ENCODE assay signal across 32 mouse cellular contexts in genomic region chr8:109979339-109979738, GRCm38 (mm10). TPM values are rescaled to one million over a fixed set of nuclear protein-coding genes. Genes with fewer than 3 reads are reported as not detected.
DNase-seq lines count a peak whose midpoint lies in the region; ATAC-seq and TF ChIP-seq lines count a peak whose summit lies in the region.
"Had no signal": no experiment of that assay in that cellular context is flagged by ENCODE, and none has a peak within 500 bp of the region (broad histone marks: within the 10 kb centered on the region; RNA-seq: fewer than 3 reads in every experiment).

No protein-coding gene starts in this region.

- no peak overlapping the region for H3K4me2 ChIP-seq in liver, embryonic 16.5 days (ENCODE audit: low read depth, low read length)
- H3K4me2 ChIP-seq in liver, embryonic 12.5 days: no peak overlapping the region
- no peak overlapping the region for H3K4me2 ChIP-seq in lung, postnatal 0 days (replicated peaks; ENCODE audit: low read depth, low read length)
- no peak overlapping the region for H3K4me2 ChIP-seq in intestine, postnatal 0 days (replicated peaks; ENCODE audit: low read depth)
- H3K4me2 ChIP-seq: embryonic facial prominence, embryonic 13.5 days; forebrain, embryonic 12.5 days; heart, embryonic 12.5 days; heart, embryonic 15.5 days; hindbrain, embryonic 14.5 days had no signal

- no peaks in the 10 kb centered on the region for H3K9me3 ChIP-seq in liver, embryonic 16.5 days (replicated peaks; ENCODE audit: control insufficient read depth, low read length)
- H3K9me3 ChIP-seq in liver, embryonic 12.5 days (replicated peaks): no peaks in the 10 kb centered on the region
- H3K9me3 ChIP-seq in lung, postnatal 0 days (ENCODE audit: low read length): no peaks in the 10 kb centered on the region; the same call in 1 of the 2 replicates
- H3K9me3 ChIP-seq in intestine, postnatal 0 days (ENCODE audit: control insufficient read depth): no peaks in the 10 kb centered on the region
- H3K9me3 ChIP-seq: heart, embryonic 15.5 days had no signal

- H3K36me3 ChIP-seq in liver, embryonic 16.5 days (ENCODE audit: control insufficient read depth, insufficient read depth): no peaks in the 10 kb centered on the region
- no peaks in the 10 kb centered on the region for H3K36me3 ChIP-seq in liver, embryonic 12.5 days
- H3K36me3 ChIP-seq in lung, postnatal 0 days (ENCODE audit: insufficient read depth, low read length): no peaks in the 10 kb centered on the region
- H3K36me3 ChIP-seq in intestine, postnatal 0 days (ENCODE audit: control insufficient read depth, insufficient read depth): no peaks in the 10 kb centered on the region
- H3K36me3 ChIP-seq: embryonic facial prominence, embryonic 10.5 days; embryonic facial prominence, embryonic 13.5 days; forebrain, embryonic 12.5 days; heart, embryonic 12.5 days; heart, embryonic 15.5 days had no signal

- no peaks in the 10 kb centered on the region for H3K4me1 ChIP-seq in liver, embryonic 16.5 days (ENCODE audit: control insufficient read depth, low read depth, low read length)
- H3K4me1 ChIP-seq in liver, embryonic 12.5 days: no peaks in the 10 kb centered on the region
- no peaks in the 10 kb centered on the region for H3K4me1 ChIP-seq in lung, postnatal 0 days (ENCODE audit: insufficient read depth, low read depth, low read length)
- no peaks in the 10 kb centered on the region for H3K4me1 ChIP-seq in intestine, postnatal 0 days (replicated peaks; ENCODE audit: control insufficient read depth, insufficient read depth, low read length)
- H3K4me1 ChIP-seq: embryonic facial prominence, embryonic 10.5 days; heart, embryonic 12.5 days had no signal

- 53% methylated on average over 6 of the region's 6 CpGs for WGBS in liver, embryonic 16.5 days (ENCODE audit: insufficient replicate concordance)
- 49% methylated on average over 6 of the region's 6 CpGs for WGBS in liver, embryonic 12.5 days (ENCODE audit: insufficient replicate concordance)
- 52% methylated on average over 6 of the region's 6 CpGs for WGBS in lung, postnatal 0 days
- 42% methylated on average over 6 of the region's 6 CpGs for WGBS in intestine, postnatal 0 days

- ATAC-seq in liver, embryonic 16.5 days (ENCODE audit: low read depth): peak; percentile 53; the same call in 1 of the 2 replicates
- no peak for ATAC-seq in liver, embryonic 12.5 days
- ATAC-seq in lung, postnatal 0 days: peak; percentile 25; the same call in 1 of the 2 replicates
- peak; percentile 33 for ATAC-seq in intestine, postnatal 0 days
- ATAC-seq: CD4-positive, CD25-positive, alpha-beta regulatory T cell, adult 4 months; forebrain, embryonic 16.5 days; hindbrain, postnatal 0 days had no signal

- no peak for TF ChIP-seq CTCF in lung, postnatal 0 days (IDR thresholded peaks at IDR 0.05)
- no peak for TF ChIP-seq CTCF in intestine, postnatal 0 days (IDR thresholded peaks at IDR 0.05; ENCODE audit: low read depth)

- H3K27me3 ChIP-seq in liver, embryonic 16.5 days (ENCODE audit: control insufficient read depth, insufficient read depth, low read depth, low read length): no peaks in the 10 kb centered on the region
- no peaks in the 10 kb centered on the region for H3K27me3 ChIP-seq in liver, embryonic 12.5 days (replicated peaks)
- no peaks in the 10 kb centered on the region for H3K27me3 ChIP-seq in lung, postnatal 0 days (replicated peaks; ENCODE audit: insufficient read depth, low read length)
- no peaks in the 10 kb centered on the region for H3K27me3 ChIP-seq in intestine, postnatal 0 days (replicated peaks; ENCODE audit: control insufficient read depth, insufficient read depth, low read length)
- H3K27me3 ChIP-seq: embryonic facial prominence, embryonic 13.5 days; forebrain, embryonic 12.5 days; heart, embryonic 15.5 days had no signal

- peak; percentile 37 for DNase-seq in lung, postnatal 0 days (ENCODE audit: low spot score)
- no peak for DNase-seq in lung, postnatal 25 days (ENCODE audit: low spot score)
- DNase-seq in thymus, postnatal 14 days: no peak
- DNase-seq in frontal cortex, postnatal 10 days (ENCODE audit: low spot score in 2 of 2): no peak
- DNase-seq: adrenal gland, adult 2 months; adrenal gland, postnatal 14 days; cerebellum, adult 11-12 months; cerebellum, adult 8-10 months; cerebellum, postnatal 10 days; cerebellum, postnatal 36 days; embryo, embryonic 11 days; gastrocnemius, adult 2 months; gastrocnemius, postnatal 14 days; heart, adult 18-20 months; heart, postnatal 10 days; heart, postnatal 4 days had no signal

- no peak overlapping the region for H3K27ac ChIP-seq in liver, embryonic 16.5 days (ENCODE audit: low read length)
- H3K27ac ChIP-seq in liver, embryonic 12.5 days: no peak overlapping the region
- no peak overlapping the region for H3K27ac ChIP-seq in lung, postnatal 0 days (ENCODE audit: low read length)
- H3K27ac ChIP-seq in intestine, postnatal 0 days (ENCODE audit: low read depth, low read length): no peak overlapping the region
- H3K27ac ChIP-seq: embryonic facial prominence, embryonic 10.5 days; embryonic facial prominence, embryonic 13.5 days; forebrain, embryonic 12.5 days; gastrocnemius, adult 2 months; heart, embryonic 15.5 days; hindbrain, embryonic 14.5 days; hindbrain, postnatal 0 days had no signal

- no peak overlapping the region for H3K4me3 ChIP-seq in liver, embryonic 16.5 days (ENCODE audit: low read depth, low read length)
- no peak overlapping the region for H3K4me3 ChIP-seq in liver, embryonic 12.5 days
- H3K4me3 ChIP-seq in lung, postnatal 0 days (ENCODE audit: low read depth, low read length): no peak overlapping the region
- H3K4me3 ChIP-seq in intestine, postnatal 0 days (ENCODE audit: low read depth, low read length): no peak overlapping the region
- H3K4me3 ChIP-seq: embryonic facial prominence, embryonic 10.5 days; embryonic facial prominence, embryonic 13.5 days; erythroblast, embryonic 14.5 days; forebrain, embryonic 12.5 days; gastrocnemius, adult 2 months; heart, embryonic 12.5 days; heart, embryonic 15.5 days had no signal

- TF ChIP-seq EP300 in lung, postnatal 0 days (IDR thresholded peaks at IDR 0.05): no peak

- no peak overlapping the region for H3K9ac ChIP-seq in liver, embryonic 16.5 days (ENCODE audit: low read depth, low read length)
- no peak overlapping the region for H3K9ac ChIP-seq in liver, embryonic 12.5 days
- no peak overlapping the region for H3K9ac ChIP-seq in lung, postnatal 0 days (replicated peaks; ENCODE audit: low read depth)
- H3K9ac ChIP-seq in intestine, postnatal 0 days (ENCODE audit: low read depth, low read length): no peak overlapping the region
- H3K9ac ChIP-seq: embryonic facial prominence, embryonic 13.5 days; forebrain, embryonic 12.5 days; heart, embryonic 12.5 days; heart, embryonic 15.5 days; hindbrain, embryonic 14.5 days had no signal

RNA-seq across cellular contexts. Expression of gene Tat, which starts 10.9 kb away (rescaled TPM):
- 0.35 and 0.45 TPM in 2 replicates for polyA plus RNA-seq in liver, embryonic 16.5 days (2015; fragmentation: Nextera tagmentation; extraction: Ambion mirVana)
- 0.10 and 0.13 TPM in 2 replicates for polyA plus RNA-seq in liver, embryonic 12.5 days (2016; fragmentation: Nextera tagmentation; extraction: Ambion mirVana)
- 0.13 and 0.25 TPM in 2 replicates for polyA plus RNA-seq in lung, postnatal 0 days (2015; fragmentation: Nextera tagmentation; extraction: Ambion mirVana)
- polyA plus RNA-seq in intestine, postnatal 0 days (2015; fragmentation: Nextera tagmentation; extraction: Ambion mirVana): 0.12 TPM in 1 of 2 replicates, not detected in the other
- polyA plus RNA-seq: C2C12; CD4-positive, CD25-positive, alpha-beta regulatory T cell, adult 4 months; cortical plate, adult 2 months; embryonic facial prominence, embryonic 10.5 days; embryonic facial prominence, embryonic 13.5 days; erythroblast, embryonic 14.5 days; forebrain, embryonic 12.5 days; forebrain, embryonic 16.5 days; hindbrain, embryonic 11.5 days; hindbrain, embryonic 14.5 days; hindbrain, postnatal 0 days had no signal

RNA-seq across cellular contexts. Expression of gene Marveld3, which starts 17.3 kb away (rescaled TPM):
- polyA plus RNA-seq in liver, embryonic 16.5 days (2015; fragmentation: Nextera tagmentation; extraction: Ambion mirVana): 0.51 TPM in 1 of 2 replicates, not detected in the other
- polyA plus RNA-seq in liver, embryonic 12.5 days (2016; fragmentation: Nextera tagmentation; extraction: Ambion mirVana): 0.07 and 0.15 TPM in 2 replicates
- polyA plus RNA-seq in lung, postnatal 0 days (2015; fragmentation: Nextera tagmentation; extraction: Ambion mirVana): 10.4 and 13.4 TPM in 2 replicates
- 24.9 and 25.0 TPM in 2 replicates for polyA plus RNA-seq in intestine, postnatal 0 days (2015; fragmentation: Nextera tagmentation; extraction: Ambion mirVana)
- polyA plus RNA-seq: adrenal gland, adult 2 months; C2C12; CD4-positive, CD25-positive, alpha-beta regulatory T cell, adult 4 months; erythroblast, embryonic 14.5 days had no signal
